ENCODE assay signal across 10 mouse cellular contexts in genomic region chr7:27329981-27330380, GRCm38 (mm10). TPM values are rescaled to one million over a fixed set of nuclear protein-coding genes. Genes with fewer than 3 reads are reported as not detected.
A peak's percentile ranks its signal among the peaks of the same experiment; 100 is the strongest.
DNase-seq lines count a peak whose midpoint lies in the region; ATAC-seq and TF ChIP-seq lines count a peak whose summit lies in the region.
"Had no signal": no experiment of that assay in that cellular context is flagged by ENCODE, and none has a peak within 500 bp of the region (broad histone marks: within the 10 kb centered on the region; RNA-seq: fewer than 3 reads in every experiment).

No protein-coding gene starts in this region.

- no peak for TF ChIP-seq CTCF in stomach, postnatal 0 days (IDR thresholded peaks at IDR 0.05; ENCODE audit: low read depth)

- peaks cover 66% of the 10 kb centered on the region for H3K4me1 ChIP-seq in heart, embryonic 12.5 days (replicated peaks)
- peaks cover 75% of the 10 kb centered on the region for H3K4me1 ChIP-seq in midbrain, embryonic 10.5 days
- peaks cover 60% of the 10 kb centered on the region for H3K4me1 ChIP-seq in midbrain, embryonic 13.5 days (replicated peaks)
- H3K4me1 ChIP-seq in limb, embryonic 11.5 days (ENCODE audit: control insufficient read depth, insufficient read depth, low read length) = peaks cover 23% of the 10 kb centered on the region
- H3K4me1 ChIP-seq in stomach, postnatal 0 days (replicated peaks; ENCODE audit: control insufficient read depth, insufficient read depth) = 0 out of 2 replicates have a peak, but pooled peaks cover 7% of the 10 kb centered on the region

- peak overlapping the region; percentile 70; the same call in 1 of the 2 replicates for H3K4me3 ChIP-seq in heart, embryonic 12.5 days
- peak overlapping the region; percentile 45 for H3K4me3 ChIP-seq in midbrain, embryonic 10.5 days
- no peak overlapping the region for H3K4me3 ChIP-seq in midbrain, embryonic 13.5 days (replicated peaks)
- H3K4me3 ChIP-seq in limb, embryonic 11.5 days (ENCODE audit: low read depth, low read length) = peak overlapping the region; percentile 32; the same call in 1 of the 2 replicates
- no peak overlapping the region; the same call in 1 of the 2 replicates for H3K4me3 ChIP-seq in stomach, postnatal 0 days (ENCODE audit: low read depth, low read length)

- peaks cover 93% of the 10 kb centered on the region for H3K27me3 ChIP-seq in heart, embryonic 12.5 days (replicated peaks)
- peaks cover 100% of the 10 kb centered on the region for H3K27me3 ChIP-seq in midbrain, embryonic 10.5 days (ENCODE audit: low read depth, poor library complexity, severe bottlenecking)
- peaks cover 99% of the 10 kb centered on the region for H3K27me3 ChIP-seq in midbrain, embryonic 13.5 days
- H3K27me3 ChIP-seq in limb, embryonic 11.5 days (ENCODE audit: control insufficient read depth, insufficient read depth, low read length) = peaks cover 90% of the 10 kb centered on the region
- no peaks in the 10 kb centered on the region for H3K27me3 ChIP-seq in stomach, postnatal 0 days (ENCODE audit: control insufficient read depth, insufficient read depth, low read length)

- ATAC-seq in heart, embryonic 12.5 days (ENCODE audit: insufficient number of reproducible peaks, low FRiP score) = no peak
- no peak for ATAC-seq in midbrain, embryonic 13.5 days
- ATAC-seq in limb, embryonic 11.5 days (ENCODE audit: insufficient number of reproducible peaks, low FRiP score, low TSS enrichment, low read depth) = no peak
- ATAC-seq in stomach, postnatal 0 days (ENCODE audit: low FRiP score, low TSS enrichment) = no peak

- intact Hi-C loops in heart, postnatal 10 days (cut with DNase I) = loop anchor here (1.0 to 5.0 kb wide), 3 partner anchors 28 to 168 kb away; no protein-coding TSS in a partner anchor

- 26% methylated on average over 17 of the region's 17 CpGs for WGBS in heart, embryonic 12.5 days
- WGBS in midbrain, embryonic 10.5 days = 24% methylated on average over 17 of the region's 17 CpGs
- 26% methylated on average over 17 of the region's 17 CpGs for WGBS in midbrain, embryonic 13.5 days
- 19% methylated on average over 17 of the region's 17 CpGs for WGBS in limb, embryonic 11.5 days
- 37% methylated on average over 17 of the region's 17 CpGs for WGBS in stomach, postnatal 0 days

- DNase-seq in heart, postnatal 10 days = no peak
- no peak for DNase-seq in midbrain, embryonic 10.5 days (ENCODE audit: low spot score)
- DNase-seq in limb, embryonic 11.5 days (ENCODE audit: low spot score) = no peak
- DNase-seq in stomach, postnatal 0 days (ENCODE audit: low spot score) = no peak
- no peak for DNase-seq in cerebellum, postnatal 14 days
- DNase-seq in retina, postnatal 1 day = no peak

- no peak for TF ChIP-seq EP300 in stomach, postnatal 0 days (optimal IDR thresholded peaks at IDR 0.05)

- H3K4me2 ChIP-seq in heart, embryonic 12.5 days = peak overlapping the region; percentile 95
- H3K4me2 ChIP-seq in midbrain, embryonic 13.5 days (replicated peaks) = no peak overlapping the region
- H3K4me2 ChIP-seq in limb, embryonic 11.5 days (ENCODE audit: low read depth, severe bottlenecking) = no peak overlapping the region
- peak overlapping the region; percentile 93 for H3K4me2 ChIP-seq in stomach, postnatal 0 days (replicated peaks; ENCODE audit: low read depth)

- H3K36me3 ChIP-seq in heart, embryonic 12.5 days = peaks cover 10% of the 10 kb centered on the region
- H3K36me3 ChIP-seq in midbrain, embryonic 10.5 days = no peaks in the 10 kb centered on the region
- H3K36me3 ChIP-seq in midbrain, embryonic 13.5 days = no peaks in the 10 kb centered on the region
- H3K36me3 ChIP-seq in limb, embryonic 11.5 days (ENCODE audit: control insufficient read depth, insufficient read depth, low read length) = no peaks in the 10 kb centered on the region
- H3K36me3 ChIP-seq in stomach, postnatal 0 days (ENCODE audit: control insufficient read depth, insufficient read depth, low read length) = no peaks in the 10 kb centered on the region; the same call in 1 of the 2 replicates

- no peak overlapping the region for H3K27ac ChIP-seq in heart, embryonic 12.5 days (ENCODE audit: poor library complexity, severe bottlenecking)
- H3K27ac ChIP-seq in midbrain, embryonic 10.5 days (replicated peaks) = no peak overlapping the region
- no peak overlapping the region for H3K27ac ChIP-seq in midbrain, embryonic 13.5 days
- H3K27ac ChIP-seq in limb, embryonic 11.5 days (replicated peaks; ENCODE audit: low read depth, low read length) = no peak overlapping the region
- no peak overlapping the region for H3K27ac ChIP-seq in stomach, postnatal 0 days (replicated peaks)

- H3K9ac ChIP-seq in heart, embryonic 12.5 days = no peak overlapping the region
- H3K9ac ChIP-seq in midbrain, embryonic 13.5 days (replicated peaks) = no peak overlapping the region
- H3K9ac ChIP-seq in limb, embryonic 11.5 days (ENCODE audit: low read length) = no peak overlapping the region
- no peak overlapping the region for H3K9ac ChIP-seq in stomach, postnatal 0 days (ENCODE audit: low read length)

- H3K9me3 ChIP-seq in heart, embryonic 12.5 days (replicated peaks) = no peaks in the 10 kb centered on the region
- no peaks in the 10 kb centered on the region for H3K9me3 ChIP-seq in midbrain, embryonic 10.5 days (replicated peaks)
- no peaks in the 10 kb centered on the region for H3K9me3 ChIP-seq in midbrain, embryonic 13.5 days
- peaks cover 4% of the 10 kb centered on the region; the same call in 1 of the 2 replicates for H3K9me3 ChIP-seq in limb, embryonic 11.5 days (ENCODE audit: control insufficient read depth, low read length)
- no peaks in the 10 kb centered on the region for H3K9me3 ChIP-seq in stomach, postnatal 0 days (ENCODE audit: control insufficient read depth, low read length)

RNA-seq across cellular contexts. Expression of gene Ltbp4, which starts 7.5 kb away (rescaled TPM):
- polyA plus RNA-seq in heart, embryonic 12.5 days (2016; fragmentation: Nextera tagmentation; extraction: Ambion mirVana) = 53.9 and 57.1 TPM in 2 replicates
- total RNA-seq in heart, postnatal 10 days (2021) = 100 to 1,000 TPM; 387 to 393 TPM
- polyA plus RNA-seq in midbrain, embryonic 10.5 days (2016; fragmentation: Nextera tagmentation; extraction: Ambion mirVana) = 7.0 and 9.0 TPM in 2 replicates
- 8.0 and 9.1 TPM in 2 replicates for polyA plus RNA-seq in midbrain, embryonic 13.5 days (2015; fragmentation: Nextera tagmentation; extraction: Ambion mirVana)
- 10.8 and 14.0 TPM in 2 replicates for polyA plus RNA-seq in limb, embryonic 11.5 days (2014; fragmentation: Nextera tagmentation; extraction: Ambion mirVana)
- polyA plus RNA-seq in stomach, postnatal 0 days (2015; fragmentation: Nextera tagmentation; extraction: Ambion mirVana) = 81.0 and 94.8 TPM in 2 replicates

RNA-seq across cellular contexts. Expression of gene Shkbp1, which starts 25.8 kb away (rescaled TPM):
- 35.4 and 39.4 TPM in 2 replicates for polyA plus RNA-seq in heart, embryonic 12.5 days (2016; fragmentation: Nextera tagmentation; extraction: Ambion mirVana)
- total RNA-seq in heart, postnatal 10 days (2021) = 10 to 100 TPM; 13.8 to 17.5 TPM
- 71.7 and 77.2 TPM in 2 replicates for polyA plus RNA-seq in midbrain, embryonic 10.5 days (2016; fragmentation: Nextera tagmentation; extraction: Ambion mirVana)
- 67.2 and 84.3 TPM in 2 replicates for polyA plus RNA-seq in midbrain, embryonic 13.5 days (2015; fragmentation: Nextera tagmentation; extraction: Ambion mirVana)
- 46.5 and 50.9 TPM in 2 replicates for polyA plus RNA-seq in limb, embryonic 11.5 days (2014; fragmentation: Nextera tagmentation; extraction: Ambion mirVana)
- 26.3 and 27.3 TPM in 2 replicates for polyA plus RNA-seq in stomach, postnatal 0 days (2015; fragmentation: Nextera tagmentation; extraction: Ambion mirVana)

RNA-seq across cellular contexts. Expression of gene Gm20479, which starts 27.2 kb away (rescaled TPM):
- 1.2 and 1.5 TPM in 2 replicates for polyA plus RNA-seq in heart, embryonic 12.5 days (2016; fragmentation: Nextera tagmentation; extraction: Ambion mirVana)
- total RNA-seq in heart, postnatal 10 days (2021) = under 1 TPM in 1 of 2 experiments, not detected in 1; 0.99 TPM
- polyA plus RNA-seq in midbrain, embryonic 10.5 days (2016; fragmentation: Nextera tagmentation; extraction: Ambion mirVana) = 0.48 and 0.82 TPM in 2 replicates
- 0.53 TPM in 1 of 2 replicates, not detected in the other for polyA plus RNA-seq in midbrain, embryonic 13.5 days (2015; fragmentation: Nextera tagmentation; extraction: Ambion mirVana)
- polyA plus RNA-seq in limb, embryonic 11.5 days (2014; fragmentation: Nextera tagmentation; extraction: Ambion mirVana) = 0.52 TPM in 1 of 2 replicates, not detected in the other
- polyA plus RNA-seq in stomach, postnatal 0 days (2015; fragmentation: Nextera tagmentation; extraction: Ambion mirVana) = 0.28 and 0.57 TPM in 2 replicates
- total RNA-seq: layer of hippocampus, adult 18-20 months had no signal
- polyA plus RNA-seq: small intestine, adult 2 months had no signal

Comparison
In these comparisons a context has a peak if more than half of its experiments do, and no peak if none do; other contexts are left out.
1. H3K4me3 ChIP-seq: peak in heart, embryonic 12.5 days (single experiment), midbrain, embryonic 10.5 days (single experiment) and limb, embryonic 11.5 days (single experiment); none in midbrain, embryonic 13.5 days (single experiment) and stomach, postnatal 0 days (single experiment).
2. H3K4me2 ChIP-seq: peak in heart, embryonic 12.5 days (single experiment) and stomach, postnatal 0 days (single experiment); none in midbrain, embryonic 13.5 days (single experiment) and limb, embryonic 11.5 days (single experiment).